Mouse (Mus musculus) 3134 (cell line): ENCODE measurements around the gene Fnip1.

Source experiments
- DNase-seq: peaks from one replicate; pipeline ENCODE4 v3.0.0-alpha.2; 2011; ENCODE audit warnings: low spot score; ENCODE audit not compliant: insufficient read length; ENCODE audit errors: extremely low read depth

The Fnip1 gene

DNA sequence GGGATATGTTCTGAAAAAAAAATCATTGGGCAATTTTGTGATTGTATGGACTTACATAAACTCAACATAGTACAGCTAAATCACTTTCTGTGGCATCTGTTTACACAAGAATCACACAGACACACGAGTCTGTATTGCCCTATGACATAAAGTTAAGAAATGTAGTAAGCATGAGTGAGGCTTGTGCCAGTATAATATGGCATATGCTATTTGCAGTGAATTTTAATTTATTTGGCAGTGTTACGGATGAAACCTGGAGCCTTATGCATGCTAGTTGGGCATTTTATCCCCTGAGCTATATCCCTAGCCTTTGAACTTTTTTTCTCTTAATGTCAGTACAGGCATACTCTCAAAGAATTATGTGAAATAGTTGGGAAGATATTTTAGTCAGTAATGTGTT is 101.5 kb downstream of the Fnip1 start:
- DNase-seq: no peak

DNA sequence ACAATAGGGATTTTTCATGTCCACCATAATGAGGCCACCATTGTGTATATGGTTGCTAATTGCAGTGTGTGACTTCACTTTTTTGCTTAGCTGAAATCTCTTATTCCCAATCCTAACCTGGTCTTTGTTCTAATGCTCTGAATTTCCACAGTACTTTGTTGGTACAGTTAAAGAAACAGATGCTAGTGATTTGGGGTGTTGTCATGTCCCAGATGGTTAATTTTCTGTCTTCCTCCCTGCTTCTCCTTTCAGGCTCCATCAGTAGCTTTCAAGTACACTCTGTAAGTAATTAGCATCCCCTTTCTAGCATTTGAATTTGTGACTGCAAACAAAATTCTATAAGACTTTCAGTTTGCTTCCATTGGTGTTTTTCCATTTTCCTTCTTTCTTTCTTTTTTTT is 102.3 kb downstream of the Fnip1 start:
- DNase-seq: no peak

DNA sequence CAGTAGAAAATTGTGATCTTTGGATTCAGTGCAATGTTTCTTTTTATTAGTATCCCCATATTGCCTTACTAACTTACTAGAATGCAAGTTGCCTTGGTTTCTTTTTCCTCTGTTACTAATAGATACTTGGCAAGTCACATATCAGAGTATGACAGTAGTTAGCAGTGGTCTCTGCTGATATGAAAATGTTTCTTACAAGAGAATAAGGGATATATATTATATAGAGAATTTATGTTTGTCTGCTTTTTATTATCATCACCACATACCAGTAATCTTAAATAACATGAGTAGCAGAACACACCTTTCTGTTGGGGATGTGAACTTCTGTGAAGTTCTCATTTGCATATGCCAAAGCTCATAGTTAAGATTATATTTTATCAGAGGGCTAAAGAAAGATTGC is 104.4 kb downstream of the Fnip1 start:
- no peak for DNase-seq

DNA sequence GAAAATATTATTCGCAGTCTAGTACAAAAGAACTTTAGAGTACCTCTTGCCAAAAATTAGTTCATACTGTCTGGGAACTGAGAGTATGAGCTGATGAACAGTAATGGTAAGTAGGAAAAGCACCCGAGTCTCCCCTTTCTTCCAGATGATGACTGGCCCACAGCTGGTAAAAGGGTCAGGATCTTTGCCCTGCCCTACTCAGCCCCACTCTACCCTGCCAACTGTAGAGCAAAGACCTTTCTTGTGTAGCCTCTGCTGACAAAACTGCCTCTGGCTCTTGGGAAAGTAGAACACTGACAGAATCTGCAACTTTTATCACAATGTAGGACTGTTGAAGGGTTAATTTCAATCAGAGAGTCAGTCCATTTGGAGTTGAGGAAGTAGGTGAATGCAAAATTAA is 117.0 kb downstream of the Fnip1 start:
- no peak for DNase-seq

DNA sequence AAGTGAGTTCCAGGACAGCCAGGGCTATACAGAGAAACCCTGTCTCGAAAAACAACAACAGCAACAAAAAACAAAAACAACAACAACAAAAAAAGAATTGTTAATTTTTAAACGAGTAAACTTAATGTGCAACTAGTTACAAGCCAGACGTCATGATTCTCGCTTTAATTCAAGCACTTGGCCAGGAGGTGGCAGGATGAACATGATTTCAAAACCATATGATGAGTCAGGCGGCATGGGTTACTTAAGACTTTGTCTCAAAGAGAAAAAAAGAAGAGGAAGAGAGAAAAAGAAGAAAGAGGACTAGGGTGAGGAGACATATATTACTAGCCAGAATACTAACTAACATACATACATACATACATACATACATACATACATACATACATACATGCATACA is 124.8 kb downstream of the Fnip1 start:
- DNase-seq: no peak
